Mouse (Mus musculus) heart, postnatal 36 days (tissue): ENCODE measurements around the gene Vamp3. TPM values are rescaled to one million over a fixed set of nuclear protein-coding genes. Genes with fewer than 3 reads are reported as not detected.
"Not testable (repeated sequence)": the region's sequence is repeated elsewhere in the genome, so short reads cannot be mapped to it uniquely, and the experiment has no call there.

Experiments used
- DNase-seq, 2 experiments: peaks; one replicate each; pipeline ENCODE4 v3.0.0; 2021 to 2022
- intact Hi-C: fragments of 180-260 bp; cut with DNase I; formaldehyde crosslinking; loops from one replicate; pipeline ENCODE4 v1.15.1; 2025
- total RNA-seq, 2 experiments: library from RNA; stranded (reverse); gene quantifications; 2 replicates each; pipeline ENCODE4 v1.2.3; 2021

Gene Vamp3
- total RNA-seq, 2 experiments from 2014 or later, result 69.5 to 71.8 TPM

- intact Hi-C loops, result no loop called here
- DNase-seq, result no peak
Measured at GRCm38 (mm10) chr4:151046524-151046923, 11.2 kb downstream of the Vamp3 start.

GRCm38 (mm10) chr4:151044944-151045570, 12.7 kb downstream of the Vamp3 start:
- intact Hi-C loops, result loop anchor here (1.0 kb wide), 1 partner anchor 10 kb away; no protein-coding TSS in a partner anchor
- DNase-seq, result no peak

- DNase-seq, result peak; percentile 99
- intact Hi-C loops, result no loop called here
Measured at GRCm38 (mm10) chr4:151044037-151044943, 13.5 kb downstream of the Vamp3 start, which contains the start of gene Per3. Gene Per3 (minus strand): TSS chr4:151044665.

- intact Hi-C loops, result no loop called here
Measured at GRCm38 (mm10) chr4:151043281-151043680, 14.5 kb downstream of the Vamp3 start.

GRCm38 (mm10) chr4:151041506-151041905, 16.3 kb downstream of the Vamp3 start:
- DNase-seq, result no peak
- intact Hi-C loops, result no loop called here

More at GRCm38 (mm10) chr4:151043281-151043680, 14.5 kb downstream of the Vamp3 start:
- peak; percentile 38 to 49 for DNase-seq

GRCm38 (mm10) chr4:151037800-151038199, 20.0 kb downstream of the Vamp3 start:
- DNase-seq, result no peak
- intact Hi-C loops, result no loop called here

GRCm38 (mm10) chr4:151036521-151036920, 21.2 kb downstream of the Vamp3 start:
- no peak for DNase-seq
- intact Hi-C loops, result no loop called here

- DNase-seq, result no peak
- intact Hi-C loops, result no loop called here
Measured at GRCm38 (mm10) chr4:151027001-151027400, 30.8 kb downstream of the Vamp3 start.

- no peak for DNase-seq
- intact Hi-C loops, result no loop called here
Measured at GRCm38 (mm10) chr4:151024152-151024551, 33.6 kb downstream of the Vamp3 start.

- DNase-seq, intact Hi-C loops: not testable (repeated sequence)
Measured at GRCm38 (mm10) chr4:151017356-151017755, 40.4 kb downstream of the Vamp3 start.

- DNase-seq, result no peak
- intact Hi-C loops, result no loop called here
Measured at GRCm38 (mm10) chr4:151015946-151016345, 41.8 kb downstream of the Vamp3 start.

GRCm38 (mm10) chr4:151010316-151010715, 47.4 kb downstream of the Vamp3 start:
- DNase-seq, result no peak
- intact Hi-C loops, result no loop called here

- DNase-seq, result peak; percentile 16 to 48
- intact Hi-C loops, result no loop called here
Measured at GRCm38 (mm10) chr4:151006945-151007344, 50.8 kb downstream of the Vamp3 start.

- intact Hi-C loops, result no loop called here
- no peak for DNase-seq
Measured at GRCm38 (mm10) chr4:151005656-151006318, 52.0 kb downstream of the Vamp3 start.

- intact Hi-C loops, result no loop called here
- no peak for DNase-seq
Measured at GRCm38 (mm10) chr4:151001397-151001796, 56.4 kb downstream of the Vamp3 start.

- intact Hi-C loops, result no loop called here
- DNase-seq, result no peak
Measured at GRCm38 (mm10) chr4:150998626-150999025, 59.1 kb downstream of the Vamp3 start.

Other genes starting within 250 kb of the Vamp3 start
- gene Errfi1, start 204.0 kb downstream of the Vamp3 start, total RNA-seq, result 10 to 100 TPM; 13.7 to 19.6 TPM
- 100 to 1,000 TPM; 247 to 253 TPM for gene Park7, start 143.5 kb downstream of the Vamp3 start, total RNA-seq
- under 1 TPM in 1 of 2 experiments, not detected in 1; 0.25 TPM for gene Tnfrsf9, start 143.4 kb downstream of the Vamp3 start, total RNA-seq
- gene Uts2, start 60.9 kb downstream of the Vamp3 start, total RNA-seq, result not detected
- gene Per3, start 13.3 kb downstream of the Vamp3 start, total RNA-seq, result 10 to 100 TPM; 10.9 to 20.8 TPM
- gene Gm13090, start 31.6 kb upstream of the Vamp3 start, total RNA-seq, result not detected